Mouse (Mus musculus): Measurements from ENCODE around the gene Acsm3. TPM values are rescaled to one million over a fixed set of nuclear protein-coding genes. Genes with fewer than 3 reads are reported as not detected.
A peak's percentile ranks its signal among the peaks of the same experiment; 100 is the strongest.

The Acsm3 gene
- polyA plus RNA-seq, 1 experiment from 2014 or later = 0.25 TPM

DNA sequence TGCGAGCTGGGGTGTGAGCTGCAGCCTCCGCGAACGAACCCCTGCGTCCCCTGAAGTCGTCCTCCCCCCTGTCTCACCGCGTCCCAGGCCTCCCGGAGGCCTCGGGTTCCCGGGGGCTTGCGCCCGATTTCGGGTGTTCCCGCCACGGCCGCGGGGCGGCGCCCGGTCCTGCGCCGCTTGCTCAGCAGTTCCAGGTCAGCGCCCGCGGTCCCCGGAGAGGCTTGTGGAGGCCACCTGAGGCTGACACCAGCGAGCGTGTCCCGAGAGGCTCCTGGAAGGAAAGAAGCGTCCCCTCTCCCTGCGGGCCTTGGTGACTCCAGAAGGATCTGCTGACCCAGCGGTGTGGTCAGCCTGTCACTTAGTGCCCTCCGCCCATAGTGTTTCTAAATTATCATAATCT, 16.4 kb upstream of the Acsm3 start:
- Histone ChIP-seq H3K4me3 (ENCODE audit: low read depth, low read length) (no peak overlapping the region), H3K27ac (replicated peaks; ENCODE audit: low read depth, low read length) (no peak overlapping the region), H3K4me1 (ENCODE audit: control insufficient read depth, insufficient read depth, low read length) (no peaks in the 10 kb centered on the region), H3K4me2 (ENCODE audit: low read depth, severe bottlenecking) (peak overlapping the region; percentile 29; the same call in 1 of the 2 replicates), H3K27me3 (ENCODE audit: control insufficient read depth, insufficient read depth, low read length) (no peaks in the 10 kb centered on the region), H3K36me3 (ENCODE audit: control insufficient read depth, insufficient read depth, low read length) (no peaks in the 10 kb centered on the region), H3K9ac (ENCODE audit: low read length) (no peak overlapping the region), H3K9me3 (ENCODE audit: control insufficient read depth, low read length) (no peaks in the 10 kb centered on the region)
- 8% methylated on average over 34 of the region's 34 CpGs for WGBS
- ATAC-seq (ENCODE audit: insufficient number of reproducible peaks, low FRiP score, low TSS enrichment, low read depth) = peak; percentile 57; the same call in 1 of the 2 replicates
- peak; percentile 61 for DNase-seq (ENCODE audit: low spot score)

DNA sequence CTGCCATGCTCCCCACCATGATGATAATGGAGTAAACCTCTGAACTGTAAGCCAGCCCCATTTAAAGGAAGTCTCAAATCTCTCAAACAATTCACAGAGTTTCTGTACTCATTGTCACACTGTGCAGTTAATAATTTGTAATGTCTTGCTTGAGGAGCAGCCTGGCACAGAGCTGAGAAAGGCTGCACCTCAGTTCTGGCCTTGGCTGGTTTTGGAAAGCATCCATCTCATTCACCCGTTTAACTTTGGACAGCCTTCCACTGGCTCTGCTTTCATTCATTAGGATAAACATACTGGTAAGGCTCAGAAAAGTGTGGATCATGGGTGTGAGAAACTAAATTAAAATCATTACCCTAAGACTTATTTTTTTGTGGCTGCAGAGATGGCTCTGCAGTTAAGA, 14.9 kb upstream of the Acsm3 start:
- no peak overlapping the region for H3K27ac ChIP-seq (replicated peaks; ENCODE audit: low read depth, low read length)
- no peak for ATAC-seq (ENCODE audit: insufficient number of reproducible peaks, low FRiP score, low TSS enrichment, low read depth)
- H3K4me1 ChIP-seq (ENCODE audit: control insufficient read depth, insufficient read depth, low read length) = no peaks in the 10 kb centered on the region
- DNase-seq (ENCODE audit: low spot score) = no peak
- H3K9me3 ChIP-seq (ENCODE audit: control insufficient read depth, low read length) = no peaks in the 10 kb centered on the region
- H3K4me2 ChIP-seq (ENCODE audit: low read depth, severe bottlenecking) = no peak overlapping the region
- no peak overlapping the region for H3K9ac ChIP-seq (ENCODE audit: low read length)
- H3K27me3 ChIP-seq (ENCODE audit: control insufficient read depth, insufficient read depth, low read length) = no peaks in the 10 kb centered on the region
- no peak overlapping the region for H3K4me3 ChIP-seq (ENCODE audit: low read depth, low read length)
- no peaks in the 10 kb centered on the region for H3K36me3 ChIP-seq (ENCODE audit: control insufficient read depth, insufficient read depth, low read length)
- WGBS = 78% methylated on average over 1 of the region's 1 CpGs

DNA sequence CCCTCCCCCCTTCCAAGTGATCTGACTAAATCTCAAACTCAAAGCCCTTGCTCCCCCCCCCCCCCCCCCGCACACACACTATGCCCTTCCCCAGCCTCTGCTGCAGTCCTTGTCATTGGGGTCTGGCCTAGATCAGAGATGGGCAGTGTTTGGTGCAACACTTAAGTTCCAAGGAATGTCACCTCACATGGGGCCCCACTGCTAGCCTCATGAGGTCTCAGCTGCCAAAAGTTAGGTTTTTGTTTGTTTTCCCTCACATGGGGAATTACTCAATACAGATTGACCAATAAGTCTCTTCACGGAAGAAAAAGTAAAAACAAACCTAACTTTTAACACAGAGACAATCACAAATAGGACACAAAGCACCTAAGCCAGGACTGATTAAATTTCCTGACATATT, 12.0 kb upstream of the Acsm3 start:
- 71% methylated on average over 1 of the region's 2 CpGs for whole genome bisulfite sequencing
- DNase-seq (ENCODE audit: low spot score) (no peak), ATAC-seq (ENCODE audit: insufficient number of reproducible peaks, low FRiP score, low TSS enrichment, low read depth) (no peak)
- Histone ChIP-seq H3K27me3 (ENCODE audit: control insufficient read depth, insufficient read depth, low read length) (no peaks in the 10 kb centered on the region), H3K9ac (ENCODE audit: low read length) (no peak overlapping the region), H3K4me3 (ENCODE audit: low read depth, low read length) (no peak overlapping the region), H3K4me2 (ENCODE audit: low read depth, severe bottlenecking) (no peak overlapping the region), H3K27ac (replicated peaks; ENCODE audit: low read depth, low read length) (no peak overlapping the region), H3K36me3 (ENCODE audit: control insufficient read depth, insufficient read depth, low read length) (no peaks in the 10 kb centered on the region), H3K4me1 (ENCODE audit: control insufficient read depth, insufficient read depth, low read length) (no peaks in the 10 kb centered on the region), H3K9me3 (ENCODE audit: control insufficient read depth, low read length) (no peaks in the 10 kb centered on the region)

DNA sequence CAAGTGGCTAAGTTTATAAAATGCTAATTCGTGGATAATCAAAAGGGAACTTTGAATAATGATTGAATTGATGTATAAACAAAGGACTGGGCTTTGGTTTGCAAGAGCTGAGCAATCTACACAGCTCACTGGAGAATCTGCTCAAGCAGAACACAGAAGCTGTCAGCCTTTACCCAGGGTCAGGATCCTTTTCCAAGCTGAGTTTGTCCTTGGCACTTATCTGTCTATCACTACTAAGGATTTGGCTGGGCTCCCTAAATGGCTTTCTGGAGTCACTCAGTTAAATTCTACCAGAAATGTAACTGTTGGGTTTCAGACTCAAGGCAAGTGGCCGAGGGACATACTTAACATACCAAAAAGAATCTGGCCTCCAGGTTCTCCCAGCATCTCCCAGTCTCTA, 10.8 kb upstream of the Acsm3 start:
- Histone ChIP-seq H3K4me1 (ENCODE audit: control insufficient read depth, insufficient read depth, low read length) (no peaks in the 10 kb centered on the region), H3K36me3 (ENCODE audit: control insufficient read depth, insufficient read depth, low read length) (no peaks in the 10 kb centered on the region), H3K9ac (ENCODE audit: low read length) (no peak overlapping the region), H3K4me3 (ENCODE audit: low read depth, low read length) (no peak overlapping the region), H3K27ac (replicated peaks; ENCODE audit: low read depth, low read length) (no peak overlapping the region), H3K4me2 (ENCODE audit: low read depth, severe bottlenecking) (no peak overlapping the region), H3K27me3 (ENCODE audit: control insufficient read depth, insufficient read depth, low read length) (no peaks in the 10 kb centered on the region), H3K9me3 (ENCODE audit: control insufficient read depth, low read length) (no peaks in the 10 kb centered on the region)
- 67% methylated on average over 2 of the region's 2 CpGs for WGBS
- ATAC-seq (ENCODE audit: insufficient number of reproducible peaks, low FRiP score, low TSS enrichment, low read depth) = no peak
- DNase-seq (ENCODE audit: low spot score) = no peak

DNA sequence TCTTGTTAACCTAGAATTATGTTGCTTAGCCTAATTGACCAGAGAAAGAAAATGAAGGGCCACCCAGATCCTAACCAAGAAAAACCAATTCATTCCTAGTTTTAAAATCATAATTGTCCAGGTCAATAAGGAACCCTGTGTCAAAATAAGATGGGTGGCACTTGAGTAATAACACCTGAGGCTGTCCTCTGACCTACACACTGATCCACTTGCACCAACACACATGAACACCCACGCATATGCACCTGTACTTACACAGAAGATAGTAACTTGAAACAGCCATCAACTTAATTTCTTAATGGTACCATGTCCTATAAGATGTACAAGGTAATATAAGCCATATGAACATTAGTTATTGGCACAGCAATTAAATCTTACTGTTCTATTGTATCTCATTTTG, 7.0 kb upstream of the Acsm3 start:
- no peaks in the 10 kb centered on the region for H3K4me1 ChIP-seq (ENCODE audit: control insufficient read depth, insufficient read depth, low read length)
- no peak overlapping the region for H3K9ac ChIP-seq (ENCODE audit: low read length)
- no peak overlapping the region for H3K4me2 ChIP-seq (ENCODE audit: low read depth, severe bottlenecking)
- no peaks in the 10 kb centered on the region for H3K9me3 ChIP-seq (ENCODE audit: control insufficient read depth, low read length)
- no peaks in the 10 kb centered on the region for H3K27me3 ChIP-seq (ENCODE audit: control insufficient read depth, insufficient read depth, low read length)
- ATAC-seq (ENCODE audit: insufficient number of reproducible peaks, low FRiP score, low TSS enrichment, low read depth) = no peak
- no peak overlapping the region for H3K27ac ChIP-seq (replicated peaks; ENCODE audit: low read depth, low read length)
- no peaks in the 10 kb centered on the region for H3K36me3 ChIP-seq (ENCODE audit: control insufficient read depth, insufficient read depth, low read length)
- DNase-seq (ENCODE audit: low spot score) = no peak
- 88% methylated on average over 1 of the region's 1 CpGs for WGBS
- no peak overlapping the region for H3K4me3 ChIP-seq (ENCODE audit: low read depth, low read length)

DNA sequence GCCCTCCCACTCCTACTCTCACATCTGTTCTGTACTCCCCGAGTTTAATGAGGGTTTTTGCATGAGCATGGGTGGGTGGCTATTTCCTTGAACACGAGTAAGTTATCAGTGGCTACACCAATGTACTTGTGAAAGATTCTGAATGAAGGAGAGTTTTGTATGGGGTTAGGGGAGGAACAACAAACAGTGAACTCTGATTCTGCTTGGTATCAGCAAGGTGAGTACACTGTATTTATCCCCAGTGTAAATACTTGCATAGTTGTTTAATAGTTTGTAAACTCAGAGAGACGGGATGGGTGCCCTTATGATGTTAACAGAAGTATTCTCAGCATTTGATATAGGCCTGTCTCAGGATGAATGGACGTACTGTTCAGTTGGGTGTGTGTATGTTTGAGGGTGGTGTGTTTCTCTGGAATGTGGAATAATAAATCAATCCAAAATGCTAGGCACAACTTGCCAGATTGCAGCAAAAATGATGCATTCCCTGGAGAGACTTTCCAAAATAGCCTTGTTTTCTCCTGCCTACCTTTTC, 1.5 kb downstream of the Acsm3 start:
- no peak overlapping the region for H3K9ac ChIP-seq (ENCODE audit: low read length)
- no peak overlapping the region for H3K4me3 ChIP-seq (ENCODE audit: low read depth, low read length)
- WGBS = 61% methylated on average over 4 of the region's 4 CpGs
- no peak overlapping the region for H3K4me2 ChIP-seq (ENCODE audit: low read depth, severe bottlenecking)
- no peak for ATAC-seq (ENCODE audit: insufficient number of reproducible peaks, low FRiP score, low TSS enrichment, low read depth)
- H3K36me3 ChIP-seq (ENCODE audit: control insufficient read depth, insufficient read depth, low read length) = no peaks in the 10 kb centered on the region
- no peaks in the 10 kb centered on the region for H3K4me1 ChIP-seq (ENCODE audit: control insufficient read depth, insufficient read depth, low read length)
- no peak for DNase-seq (ENCODE audit: low spot score)
- H3K9me3 ChIP-seq (ENCODE audit: control insufficient read depth, low read length) = no peaks in the 10 kb centered on the region
- H3K27me3 ChIP-seq (ENCODE audit: control insufficient read depth, insufficient read depth, low read length) = no peaks in the 10 kb centered on the region
- no peak overlapping the region for H3K27ac ChIP-seq (replicated peaks; ENCODE audit: low read depth, low read length)

DNA sequence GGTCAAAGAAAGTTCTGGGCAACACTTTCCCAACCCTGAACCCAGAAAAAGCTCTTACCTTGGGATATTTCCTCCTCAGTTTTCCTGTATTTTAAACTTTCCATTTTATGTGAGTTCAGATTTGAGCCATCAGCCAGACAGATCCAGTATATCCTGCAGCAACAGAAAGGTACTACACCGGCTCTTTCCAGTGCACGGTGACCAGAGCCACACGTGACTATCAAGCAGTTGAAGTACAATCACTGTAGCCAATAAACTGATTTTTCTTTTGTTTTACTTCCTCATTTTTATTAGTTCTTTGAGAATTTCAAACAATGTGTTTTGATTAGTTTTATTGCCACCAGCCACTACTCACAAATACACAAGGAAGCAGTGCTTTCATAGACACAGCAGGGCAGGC, 3.7 kb downstream of the Acsm3 start:
- H3K9me3 ChIP-seq (ENCODE audit: control insufficient read depth, low read length) = no peaks in the 10 kb centered on the region
- H3K27me3 ChIP-seq (ENCODE audit: control insufficient read depth, insufficient read depth, low read length) = no peaks in the 10 kb centered on the region
- no peak for DNase-seq (ENCODE audit: low spot score)
- no peak overlapping the region for H3K9ac ChIP-seq (ENCODE audit: low read length)
- no peak for ATAC-seq (ENCODE audit: insufficient number of reproducible peaks, low FRiP score, low TSS enrichment, low read depth)
- no peak overlapping the region for H3K4me3 ChIP-seq (ENCODE audit: low read depth, low read length)
- WGBS = 93% methylated on average over 3 of the region's 3 CpGs
- H3K27ac ChIP-seq (replicated peaks; ENCODE audit: low read depth, low read length) = no peak overlapping the region
- no peaks in the 10 kb centered on the region for H3K36me3 ChIP-seq (ENCODE audit: control insufficient read depth, insufficient read depth, low read length)
- no peak overlapping the region for H3K4me2 ChIP-seq (ENCODE audit: low read depth, severe bottlenecking)
- H3K4me1 ChIP-seq (ENCODE audit: control insufficient read depth, insufficient read depth, low read length) = no peaks in the 10 kb centered on the region

DNA sequence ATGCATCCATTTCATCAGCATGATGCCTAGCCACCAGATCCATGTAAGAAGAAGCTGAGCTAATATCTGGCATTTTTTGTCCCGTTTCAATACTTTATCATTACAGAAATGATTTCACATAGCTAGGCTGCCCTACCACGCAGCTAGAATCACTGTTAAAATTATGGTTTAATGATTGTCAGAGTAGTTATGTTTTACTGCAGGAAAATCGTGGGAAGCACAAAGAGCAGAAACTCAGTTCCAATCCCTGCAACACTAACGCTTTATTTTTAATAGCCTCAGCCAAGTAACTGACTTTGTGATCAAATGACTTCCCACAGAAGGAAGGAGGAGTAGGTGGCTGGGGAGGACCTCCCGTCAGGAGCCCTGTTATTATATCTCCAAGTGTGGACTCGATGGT, 6.3 kb downstream of the Acsm3 start:
- WGBS = 84% methylated on average over 6 of the region's 6 CpGs
- no peak for ATAC-seq (ENCODE audit: insufficient number of reproducible peaks, low FRiP score, low TSS enrichment, low read depth)
- Histone ChIP-seq H3K4me1 (ENCODE audit: control insufficient read depth, insufficient read depth, low read length) (no peaks in the 10 kb centered on the region), H3K36me3 (ENCODE audit: control insufficient read depth, insufficient read depth, low read length) (no peaks in the 10 kb centered on the region), H3K9ac (ENCODE audit: low read length) (no peak overlapping the region), H3K4me3 (ENCODE audit: low read depth, low read length) (no peak overlapping the region), H3K4me2 (ENCODE audit: low read depth, severe bottlenecking) (no peak overlapping the region), H3K27me3 (ENCODE audit: control insufficient read depth, insufficient read depth, low read length) (no peaks in the 10 kb centered on the region), H3K27ac (replicated peaks; ENCODE audit: low read depth, low read length) (no peak overlapping the region), H3K9me3 (ENCODE audit: control insufficient read depth, low read length) (no peaks in the 10 kb centered on the region)
- no peak for DNase-seq (ENCODE audit: low spot score)

DNA sequence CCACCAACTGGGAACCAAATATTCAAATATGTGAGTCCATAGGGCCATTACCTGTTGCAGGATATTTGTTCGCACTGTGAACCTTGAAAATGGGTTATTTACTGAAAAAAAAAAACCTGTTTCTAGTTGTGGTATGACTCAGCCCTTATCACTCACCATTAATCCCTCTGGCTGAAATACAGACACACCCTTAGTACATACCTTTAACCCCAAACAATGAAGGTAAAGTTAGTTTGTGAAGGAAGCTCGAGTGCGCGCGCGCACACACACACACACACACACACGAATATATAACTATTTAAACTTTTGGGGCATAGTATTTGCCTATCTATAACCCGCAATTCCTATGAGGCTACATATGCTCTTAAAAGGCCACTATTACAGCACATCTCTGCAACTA, 9.2 kb downstream of the Acsm3 start:
- H3K27ac ChIP-seq (replicated peaks; ENCODE audit: low read depth, low read length) = no peak overlapping the region
- ATAC-seq (ENCODE audit: insufficient number of reproducible peaks, low FRiP score, low TSS enrichment, low read depth) (no peak), DNase-seq (ENCODE audit: low spot score) (no peak)
- H3K27me3 ChIP-seq (ENCODE audit: control insufficient read depth, insufficient read depth, low read length) = no peaks in the 10 kb centered on the region
- H3K4me2 ChIP-seq (ENCODE audit: low read depth, severe bottlenecking) = no peak overlapping the region
- H3K9ac ChIP-seq (ENCODE audit: low read length) = no peak overlapping the region
- no peaks in the 10 kb centered on the region for H3K4me1 ChIP-seq (ENCODE audit: control insufficient read depth, insufficient read depth, low read length)
- no peaks in the 10 kb centered on the region for H3K36me3 ChIP-seq (ENCODE audit: control insufficient read depth, insufficient read depth, low read length)
- 95% methylated on average over 8 of the region's 8 CpGs for WGBS
- H3K9me3 ChIP-seq (ENCODE audit: control insufficient read depth, low read length) = no peaks in the 10 kb centered on the region
- H3K4me3 ChIP-seq (ENCODE audit: low read depth, low read length) = no peak overlapping the region
